Mouse (Mus musculus) E14TG2a.4 (cell line): Measurements from ENCODE around the gene Syt1.
A peak's percentile ranks its signal among the peaks of the same experiment; 100 is the strongest.

Source experiments
- H3K27me3 ChIP-seq: 2 replicates; pipeline ENCODE4 v1.6.1; 2014; ENCODE audit warnings: low read length, control low read depth; ENCODE audit not compliant: insufficient read depth
- H3K36me3 ChIP-seq: 2 replicates; pipeline ENCODE4 v1.6.1; 2014; ENCODE audit warnings: low read length, control low read depth; ENCODE audit not compliant: insufficient read depth
- H3K4me1 ChIP-seq: replicated peaks from 2 replicates; pipeline ENCODE4 v1.6.1; 2014; ENCODE audit warnings: low read depth, low read length, control low read depth
- H3K4me3 ChIP-seq: replicated peaks from 2 replicates; pipeline ENCODE4 v1.5.1; 2014; ENCODE audit warnings: mild to moderate bottlenecking, low read length
- H3K9me3 ChIP-seq: 2 replicates; pipeline ENCODE4 v1.6.1; 2014; ENCODE audit warnings: low read length, control low read depth
- CTCF ChIP-seq: conservative IDR thresholded peaks from 2 replicates; pipeline ENCODE4 v1.5.1; 2014; ENCODE audit warnings: low read length
- NANOG ChIP-seq: IDR thresholded peaks from 2 replicates; pipeline ENCODE4 v1.6.1; 2014; ENCODE audit warnings: borderline replicate concordance, low read length, mixed read lengths
- POU5F1 ChIP-seq: IDR thresholded peaks from 2 replicates; pipeline ENCODE4 v1.6.1; 2014; ENCODE audit warnings: low read length, borderline replicate concordance

Gene Syt1

GRCm38 (mm10) chr10:108601672-108602412, 408.9 kb downstream of the Syt1 start:
- TF ChIP-seq CTCF (no peak), POU5F1 (no peak), NANOG (no peak)
- H3K27me3 ChIP-seq: no peaks in the 10 kb centered on the region

DNA sequence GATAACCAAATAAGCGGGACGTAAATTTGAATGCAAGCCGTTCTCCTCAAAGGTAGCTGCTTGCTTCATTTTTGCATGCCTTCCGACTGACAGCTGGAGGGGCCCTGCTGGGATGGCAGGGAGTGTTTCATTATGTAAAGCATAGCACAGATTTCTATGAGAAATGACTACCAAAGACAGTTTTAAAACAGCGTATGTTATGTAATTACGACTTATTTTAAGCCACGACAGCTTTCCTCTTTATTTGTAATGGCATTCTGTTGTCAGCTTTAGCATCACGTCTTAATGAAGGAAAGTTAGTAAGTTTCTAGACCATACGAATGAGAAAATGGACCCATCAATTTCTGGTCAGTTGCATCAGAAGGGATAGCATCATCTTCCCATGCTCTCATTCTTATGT, 410.1 kb downstream of the Syt1 start:
- H3K4me1 ChIP-seq: 0 out of 2 replicates have a peak, but pooled peaks cover 3% of the 10 kb centered on the region
- no peaks in the 10 kb centered on the region for H3K36me3 ChIP-seq
- H3K4me3 ChIP-seq: no peak overlapping the region
- no peaks in the 10 kb centered on the region for H3K27me3 ChIP-seq
- TF ChIP-seq CTCF: no peak
- no peak for TF ChIP-seq NANOG
- no peak for TF ChIP-seq POU5F1
- H3K9me3 ChIP-seq: peaks cover 8% of the 10 kb centered on the region

More at GRCm38 (mm10) chr10:108601672-108602412, 408.9 kb downstream of the Syt1 start:
- Histone ChIP-seq H3K9me3 (peaks cover 8% of the 10 kb centered on the region), H3K4me1 (0 out of 2 replicates have a peak, but pooled peaks cover 3% of the 10 kb centered on the region), H3K4me3 (no peak overlapping the region), H3K36me3 (no peaks in the 10 kb centered on the region)

DNA sequence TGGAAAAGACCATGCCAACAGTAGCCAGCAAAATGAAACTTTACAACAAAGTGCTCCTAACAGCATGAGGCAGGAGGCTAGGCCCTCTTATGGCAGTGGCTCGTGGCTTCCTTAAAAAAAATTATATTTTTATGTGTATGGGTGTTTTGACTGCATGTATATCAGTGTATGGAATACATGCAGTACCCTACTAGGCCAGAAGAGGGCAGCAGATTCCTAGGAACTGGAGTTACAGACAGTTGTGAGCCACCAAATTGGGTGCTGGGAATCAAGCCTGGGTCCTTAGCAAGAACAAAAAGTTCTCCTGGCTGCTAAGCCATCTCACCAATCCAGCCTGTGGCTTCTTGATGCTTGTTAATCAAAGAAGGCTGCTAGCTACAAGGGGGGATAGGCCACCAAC, 413.4 kb downstream of the Syt1 start:
- Histone ChIP-seq H3K4me1 (no peaks in the 10 kb centered on the region), H3K27me3 (no peaks in the 10 kb centered on the region), H3K9me3 (peaks cover 8% of the 10 kb centered on the region), H3K36me3 (no peaks in the 10 kb centered on the region), H3K4me3 (no peak overlapping the region)
- no peak for TF ChIP-seq POU5F1
- peak; percentile 59 for TF ChIP-seq CTCF

DNA sequence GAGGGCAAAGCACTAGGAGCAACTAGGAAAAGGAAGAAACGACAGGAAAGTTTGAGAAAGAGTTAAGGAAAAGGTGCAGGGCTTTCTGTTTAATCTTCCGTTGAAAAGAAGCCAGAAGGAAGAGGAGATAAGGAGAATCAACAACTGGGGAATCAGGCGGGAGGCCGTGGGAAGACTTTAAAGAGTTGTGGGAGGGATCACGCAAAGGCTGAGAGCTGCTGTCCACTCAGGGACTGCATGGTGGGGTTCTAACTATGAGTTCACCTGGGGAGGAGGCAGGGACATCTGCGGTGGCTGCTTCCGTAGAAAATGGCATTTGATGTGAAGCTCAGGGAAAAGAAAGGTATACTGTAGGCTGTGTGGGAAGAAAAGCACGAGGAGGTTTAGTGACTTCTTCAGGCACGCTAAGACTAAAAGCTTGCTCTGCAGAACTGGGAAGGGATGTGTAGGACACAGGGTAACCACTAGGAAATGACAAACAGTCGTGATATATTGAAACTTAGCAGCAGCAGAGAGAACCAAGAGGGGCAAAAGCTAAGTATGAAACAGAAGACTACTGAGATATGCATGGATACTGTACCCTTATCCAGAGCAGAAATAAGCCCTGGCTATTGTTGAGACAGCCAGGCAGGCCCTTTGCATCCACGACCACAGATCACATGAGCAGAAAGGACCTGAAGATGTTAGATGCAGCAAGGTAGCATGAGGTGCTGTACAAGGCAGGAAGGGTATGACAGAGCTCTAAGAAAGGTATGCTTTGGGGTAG, 414.4 kb downstream of the Syt1 start:
- H3K4me1 ChIP-seq: no peaks in the 10 kb centered on the region
- peaks cover 8% of the 10 kb centered on the region for H3K9me3 ChIP-seq
- no peaks in the 10 kb centered on the region for H3K27me3 ChIP-seq
- TF ChIP-seq CTCF: no peak
- TF ChIP-seq POU5F1: no peak
- no peak for TF ChIP-seq NANOG
- H3K36me3 ChIP-seq: no peaks in the 10 kb centered on the region
- H3K4me3 ChIP-seq: no peak overlapping the region

- TF ChIP-seq POU5F1 (no peak), NANOG (no peak), CTCF (no peak)
- no peak overlapping the region for H3K4me3 ChIP-seq
- H3K36me3 ChIP-seq: no peaks in the 10 kb centered on the region
- H3K27me3 ChIP-seq: no peaks in the 10 kb centered on the region
- H3K4me1 ChIP-seq: no peaks in the 10 kb centered on the region
- H3K9me3 ChIP-seq: no peaks in the 10 kb centered on the region
Measured at GRCm38 (mm10) chr10:108589355-108589754, 421.4 kb downstream of the Syt1 start.

DNA sequence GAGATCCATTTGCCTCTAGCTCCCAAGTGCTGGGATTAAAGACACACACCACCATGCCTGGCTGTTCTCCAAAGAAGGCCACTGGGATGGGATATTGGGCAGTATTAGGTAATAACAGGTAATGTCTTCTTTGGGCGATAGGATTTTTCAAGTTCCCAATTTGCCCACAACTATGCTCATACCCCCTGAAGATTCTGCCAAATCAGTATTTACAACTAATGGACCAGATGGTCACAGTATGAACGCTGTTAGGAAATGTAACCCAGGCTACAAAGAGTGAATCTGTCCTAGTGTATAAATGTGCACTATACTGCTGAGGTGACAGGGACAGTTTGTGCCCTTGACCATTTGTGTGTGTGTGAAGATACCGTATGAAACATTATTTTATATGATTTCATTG, 421.9 kb downstream of the Syt1 start:
- TF ChIP-seq CTCF: no peak
- TF ChIP-seq POU5F1: no peak
- no peak for TF ChIP-seq NANOG
- Histone ChIP-seq H3K9me3 (no peaks in the 10 kb centered on the region), H3K4me3 (no peak overlapping the region), H3K27me3 (no peaks in the 10 kb centered on the region), H3K4me1 (no peaks in the 10 kb centered on the region), H3K36me3 (no peaks in the 10 kb centered on the region)

GRCm38 (mm10) chr10:108583694-108584093, 427.1 kb downstream of the Syt1 start:
- no peaks in the 10 kb centered on the region for H3K4me1 ChIP-seq
- H3K4me3 ChIP-seq: no peak overlapping the region
- H3K27me3 ChIP-seq: peaks cover 4% of the 10 kb centered on the region; the same call in 1 of the 2 replicates
- TF ChIP-seq NANOG: no peak
- no peak for TF ChIP-seq POU5F1
- TF ChIP-seq CTCF: no peak
- no peaks in the 10 kb centered on the region for H3K36me3 ChIP-seq
- H3K9me3 ChIP-seq: no peaks in the 10 kb centered on the region

DNA sequence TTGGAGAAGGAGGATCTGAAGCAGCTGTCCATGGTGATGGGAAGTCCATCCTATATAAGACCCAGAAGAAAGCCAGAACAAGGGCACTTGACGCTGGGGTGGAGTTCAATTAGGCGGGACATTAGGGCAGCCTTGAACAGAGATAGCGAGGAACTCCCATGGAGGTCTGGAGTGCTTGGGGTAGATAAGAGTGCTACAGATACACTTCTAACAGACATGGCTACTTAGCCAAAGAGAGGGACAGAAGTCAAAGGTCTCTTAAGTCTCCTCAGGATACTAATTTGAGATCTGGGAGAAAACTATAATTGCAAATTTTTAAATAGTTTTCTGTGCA, 428.4 kb downstream of the Syt1 start:
- H3K27me3 ChIP-seq: peaks cover 4% of the 10 kb centered on the region; the same call in 1 of the 2 replicates
- H3K4me1 ChIP-seq: no peaks in the 10 kb centered on the region
- no peaks in the 10 kb centered on the region for H3K9me3 ChIP-seq
- H3K36me3 ChIP-seq: no peaks in the 10 kb centered on the region
- H3K4me3 ChIP-seq: no peak overlapping the region
- TF ChIP-seq POU5F1 (no peak), CTCF (no peak), NANOG (no peak)
